Mouse (Mus musculus) CD4-positive, CD25-positive, alpha-beta regulatory T cell, adult 4 months (primary cell): ENCODE measurements at regions not wholly inside any gene's neighbourhood (a gene's known extent, or its start where the extent isn't known, plus 50 kb on each side); places are given as distances from the start of the nearest gene placed in this dataset.

ENCODE experiments used
- ATAC-seq: one replicate; pipeline ENCODE4 v1.8.0; 2017

DNA sequence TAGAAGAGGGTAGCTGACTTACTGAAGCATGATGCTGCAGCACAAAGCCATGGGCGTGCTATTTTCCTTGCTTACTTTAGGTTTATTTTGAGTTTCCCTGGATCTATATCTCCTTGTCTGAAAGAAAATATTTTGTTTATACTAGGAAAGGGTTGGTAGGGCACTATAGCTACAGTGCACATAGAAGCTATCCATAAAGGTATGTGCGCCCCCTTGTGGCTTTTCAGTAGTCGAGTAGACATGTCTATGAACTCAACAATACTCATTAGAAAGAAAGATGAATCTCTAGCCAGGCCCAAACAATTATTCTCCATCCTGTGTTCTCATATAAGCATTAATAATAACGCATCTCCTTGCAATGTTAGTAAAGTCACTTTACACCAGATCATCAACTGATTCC is 114.3 kb downstream of the Rab38 start:
- ATAC-seq, result peak; percentile 54

DNA sequence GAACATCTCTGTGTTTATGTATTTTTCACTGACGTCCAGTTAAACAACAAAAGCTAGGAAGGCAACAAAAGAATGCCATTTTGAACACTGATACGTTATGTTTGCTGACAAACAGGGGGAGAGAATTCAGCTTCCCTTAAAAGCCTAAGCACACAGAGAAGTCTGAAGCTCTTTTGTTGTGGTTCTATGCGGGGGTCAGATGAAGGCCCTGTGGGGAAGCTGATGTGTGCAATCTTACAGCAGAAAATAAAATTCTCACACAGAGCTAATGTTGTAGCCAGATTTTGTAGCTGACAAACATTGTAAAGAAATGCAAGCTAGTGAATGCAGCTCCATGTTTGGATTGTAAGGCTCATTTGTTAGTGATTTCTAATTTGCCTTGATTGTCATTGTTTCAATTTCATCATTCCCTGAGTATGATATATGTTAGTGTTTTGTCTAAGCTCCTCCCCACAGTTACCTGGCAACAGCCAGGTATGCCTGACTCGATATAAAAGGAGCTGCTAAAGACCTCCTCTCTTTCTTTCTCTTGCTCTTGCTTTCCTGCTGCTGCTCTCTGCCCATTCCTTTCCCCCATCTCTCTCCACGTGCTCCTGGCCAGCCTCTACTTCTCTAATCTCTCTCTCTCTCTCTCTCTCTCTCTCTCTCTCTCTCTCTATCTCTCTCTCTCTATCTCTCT is 115.0 kb downstream of the Rab38 start:
- ATAC-seq, result no peak

DNA sequence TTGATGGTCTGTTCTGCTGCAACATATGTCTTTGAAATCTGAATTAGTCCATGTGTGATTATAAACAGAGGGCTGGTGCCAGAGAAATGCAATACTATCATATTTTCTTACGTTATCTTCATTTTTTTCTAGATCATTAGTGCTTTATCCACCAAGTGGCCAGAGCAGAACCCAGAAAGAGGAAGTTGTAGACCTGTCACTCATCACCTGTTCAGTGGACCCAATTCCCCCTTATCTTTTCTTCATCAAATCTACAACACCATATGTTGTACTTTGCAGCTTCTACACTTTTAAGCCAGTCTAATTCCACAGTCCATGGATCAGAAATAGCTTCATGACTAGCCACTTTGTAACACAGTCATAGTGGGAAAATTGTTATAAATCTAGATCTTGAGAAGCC is 145.0 kb downstream of the Rab38 start:
- no peak for ATAC-seq

DNA sequence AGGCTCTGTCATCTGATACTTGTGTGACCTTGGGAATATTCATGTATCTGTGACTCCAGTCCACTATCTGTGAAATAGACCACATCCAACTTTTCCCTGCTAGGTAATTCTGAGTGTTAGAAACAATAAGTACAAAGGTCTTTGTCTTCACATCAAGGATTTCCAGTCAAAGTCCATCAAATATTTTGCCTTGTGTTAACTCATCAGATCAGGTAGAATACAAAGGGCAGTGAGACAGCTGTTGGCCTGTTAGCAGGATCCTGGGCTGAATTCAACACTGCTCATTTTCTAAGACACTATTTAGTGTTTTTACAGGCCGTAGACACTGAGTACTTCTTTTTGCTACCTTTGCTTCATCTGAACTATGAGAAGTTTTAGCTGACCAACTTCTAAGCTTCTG is 170.7 kb downstream of the Rab38 start:
- ATAC-seq, result no peak
